Mouse (Mus musculus): ENCODE measurements around the gene Crabp2.

- TF ChIP-seq CTCF (IDR thresholded peaks at IDR 0.05; ENCODE audit: low read depth) (no peak), EP300 (optimal IDR thresholded peaks at IDR 0.05) (no peak)
These were observed 3.4 kb upstream of the Crabp2 start for GRCm38 (mm10) chr3:87944838-87945600.
